In genomic region chr11:49903333-49903732, GRCm38 (mm10) we compare ENCODE assay signal across 7 mouse cellular contexts. TPM values are rescaled to one million over a fixed set of nuclear protein-coding genes. Genes with fewer than 3 reads are reported as not detected.
DNase-seq lines count a peak whose midpoint lies in the region; TF ChIP-seq lines count a peak whose summit lies in the region.

No protein-coding gene starts in this region.

- no peak overlapping the region for H3K27ac ChIP-seq in ES-E14 (ENCODE audit: insufficient read depth, low read depth, low read length, poor library complexity, severe bottlenecking)

- in situ Hi-C loops in ES-E14 (cut with MboI; ENCODE audit: low sequenced_read_pairs in 2 of 2, unreplicated experiment in 2 of 2), result no loop called here

- H3K4me1 ChIP-seq in ES-E14 (ENCODE audit: control insufficient read depth in 2 of 2, insufficient read depth in 2 of 2, low read length in 2 of 2, poor library complexity in 1 of 2), result 0 out of 4 replicates have a peak, but pooled peaks cover 0 to 2% of the 10 kb centered on the region in 2 experiments

- H3K9me3 ChIP-seq in ES-E14 (ENCODE audit: control insufficient read depth, insufficient read depth, low read depth, low read length), result no peaks in the 10 kb centered on the region

- no peaks in the 10 kb centered on the region for H3K36me3 ChIP-seq in ES-E14 (ENCODE audit: control insufficient read depth, insufficient read depth, low read length, poor library complexity, severe bottlenecking)

- H3K4me3 ChIP-seq in ES-E14 (ENCODE audit: insufficient read depth in 1 of 2, low read depth in 1 of 2, low read length in 2 of 2, poor library complexity in 1 of 2, severe bottlenecking in 1 of 2), result no peak overlapping the region

- no peak overlapping the region for H3K9ac ChIP-seq in ES-E14 (ENCODE audit: insufficient read depth, low read depth, low read length, poor library complexity, severe bottlenecking)

- DNase-seq in CD4-positive helper T cell, adult 2 months (ENCODE audit: low read depth, low spot score), result peak; percentile 16
- peak; percentile 43 for DNase-seq in ES-E14 (ENCODE audit: low read depth, low spot score)
- DNase-seq in cerebellum, adult 8-10 months, result peak; percentile 82
- peak; percentile 59 for DNase-seq in gastrocnemius, adult 18-20 months (ENCODE audit: low spot score)
- DNase-seq in kidney, postnatal 36 days, result peak; percentile 48 to 86
- peak; percentile 82 for DNase-seq in lung, postnatal 14 days
- DNase-seq in right cerebral cortex, postnatal 4 days, result peak; percentile 83

TF ChIP-seq in ES-E14, 5 proteins besides CTCF, POLR2A, EP300 and RAD21:
- TF ChIP-seq MAFK (IDR thresholded peaks at IDR 0.05; ENCODE audit: insufficient read depth, low read depth, low read length) (no peak), HCFC1 (IDR thresholded peaks at IDR 0.05; ENCODE audit: borderline replicate concordance, insufficient read depth, low read length) (no peak), CHD2 (IDR thresholded peaks at IDR 0.05; ENCODE audit: low read depth, low read length) (no peak), ZNF384 (IDR thresholded peaks at IDR 0.05; ENCODE audit: low read depth, low read length) (no peak), ZC3H11A (IDR thresholded peaks at IDR 0.05; ENCODE audit: borderline replicate concordance, low read depth, low read length) (no peak)

RNA-seq across cellular contexts. Expression of gene Rasgef1c, which starts 1.7 kb away (rescaled TPM):
- total RNA-seq in ES-E14 (2012; rRNA removed), result 0.76 and 0.79 TPM in 2 replicates
- total RNA-seq in gastrocnemius, adult 18-20 months (2021), result under 1 TPM; 0.14 to 0.33 TPM

RNA-seq across cellular contexts. Expression of gene Mapk9, which starts 56.8 kb away (rescaled TPM):
- total RNA-seq in ES-E14 (2012; rRNA removed), result 27.8 and 28.1 TPM in 2 replicates
- 10 to 100 TPM; 51.3 to 52.6 TPM for total RNA-seq in gastrocnemius, adult 18-20 months (2021)

Comparison
In these comparisons a context has a peak if more than half of its experiments do, and no peak if none do; other contexts are left out.
1. DNase-seq: peak in every context shown above with its lines; median percentile 83 in right cerebral cortex, postnatal 4 days; 82 in cerebellum, adult 8-10 months; 82 in lung, postnatal 14 days; 67 in kidney, postnatal 36 days; 59 in gastrocnemius, adult 18-20 months; 43 in ES-E14; 16 in CD4-positive helper T cell, adult 2 months.